Mouse (Mus musculus): ENCODE results near the gene 1700011L22Rik. TPM values are rescaled to one million over a fixed set of nuclear protein-coding genes. Genes with fewer than 3 reads are reported as not detected.

1700011L22Rik gene
- polyA plus RNA-seq, 1 experiment from 2014 or later = not detected

DNA sequence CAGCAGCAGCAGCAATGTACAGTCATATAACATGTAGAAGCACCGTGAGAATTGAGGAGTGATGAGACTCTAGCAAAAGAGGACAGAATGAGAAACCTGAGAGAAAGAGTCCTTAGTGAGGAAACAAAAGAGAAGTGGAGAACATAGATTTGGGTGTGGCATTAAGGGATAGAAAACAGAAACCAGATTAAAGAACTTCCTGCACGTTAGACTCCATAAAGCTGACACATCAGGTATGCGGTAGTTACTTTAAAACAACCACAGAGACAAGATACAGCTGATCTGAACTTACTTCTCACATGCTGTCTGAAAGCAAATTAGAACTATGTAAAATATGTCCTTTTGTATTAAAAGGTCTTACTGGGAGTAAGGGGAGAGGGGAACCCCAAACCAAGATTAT is 38.1 kb upstream of the 1700011L22Rik start:
- no peak for ATAC-seq (ENCODE audit: low FRiP score, low TSS enrichment)
- Histone ChIP-seq H3K36me3 (ENCODE audit: insufficient read depth, low read length) (no peaks in the 10 kb centered on the region), H3K9me3 (ENCODE audit: low read length) (no peaks in the 10 kb centered on the region), H3K4me1 (ENCODE audit: insufficient read depth, low read length) (no peaks in the 10 kb centered on the region), H3K4me3 (ENCODE audit: low read length) (no peak overlapping the region), H3K4me2 (replicated peaks; ENCODE audit: low read depth, low read length) (no peak overlapping the region), H3K27me3 (ENCODE audit: insufficient read depth, low read length) (no peaks in the 10 kb centered on the region), H3K27ac (ENCODE audit: low read length) (no peak overlapping the region), H3K9ac (replicated peaks; ENCODE audit: low read length) (no peak overlapping the region)
- 76% methylated on average over 3 of the region's 3 CpGs for WGBS

DNA sequence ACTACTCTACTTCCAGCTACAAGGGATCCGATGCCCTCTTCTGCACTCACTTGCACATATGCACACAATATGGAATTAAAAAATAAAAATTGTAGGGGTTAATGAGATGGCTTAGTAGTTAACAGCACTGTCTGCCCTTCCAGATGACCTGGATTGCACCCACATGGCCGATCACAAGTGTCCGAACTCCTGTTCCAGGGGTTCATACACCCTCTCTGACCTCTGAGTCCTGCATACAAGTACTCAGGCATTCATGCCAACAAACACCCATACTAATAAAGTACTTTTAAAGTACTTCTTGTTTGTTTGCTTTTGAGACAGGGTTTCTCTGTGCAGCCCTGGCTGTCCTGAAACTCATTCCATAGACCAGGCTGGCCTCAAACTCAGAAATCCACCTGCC is 36.3 kb upstream of the 1700011L22Rik start:
- WGBS = 82% methylated on average over 3 of the region's 3 CpGs
- H3K9ac ChIP-seq (replicated peaks; ENCODE audit: low read length) = no peak overlapping the region
- H3K4me3 ChIP-seq (ENCODE audit: low read length) = no peak overlapping the region
- H3K4me2 ChIP-seq (replicated peaks; ENCODE audit: low read depth, low read length) = no peak overlapping the region
- H3K9me3 ChIP-seq (ENCODE audit: low read length) = no peaks in the 10 kb centered on the region
- no peaks in the 10 kb centered on the region for H3K27me3 ChIP-seq (ENCODE audit: insufficient read depth, low read length)
- ATAC-seq (ENCODE audit: low FRiP score, low TSS enrichment) = no peak
- 0 out of 2 replicates have a peak, but pooled peaks cover 3% of the 10 kb centered on the region for H3K36me3 ChIP-seq (ENCODE audit: insufficient read depth, low read length)
- no peaks in the 10 kb centered on the region for H3K4me1 ChIP-seq (ENCODE audit: insufficient read depth, low read length)
- no peak overlapping the region for H3K27ac ChIP-seq (ENCODE audit: low read length)

GRCm38 (mm10) chr8:79281376-79281890 is 33.1 kb upstream of the 1700011L22Rik start:
- Histone ChIP-seq H3K27ac (ENCODE audit: low read length) (no peak overlapping the region), H3K9ac (replicated peaks; ENCODE audit: low read length) (no peak overlapping the region), H3K4me3 (ENCODE audit: low read length) (no peak overlapping the region), H3K4me2 (replicated peaks; ENCODE audit: low read depth, low read length) (no peak overlapping the region), H3K27me3 (ENCODE audit: insufficient read depth, low read length) (no peaks in the 10 kb centered on the region), H3K4me1 (ENCODE audit: insufficient read depth, low read length) (no peaks in the 10 kb centered on the region), H3K36me3 (ENCODE audit: insufficient read depth, low read length) (peaks cover 10% of the 10 kb centered on the region; the same call in 1 of the 2 replicates), H3K9me3 (ENCODE audit: low read length) (no peaks in the 10 kb centered on the region)
- WGBS = 54% methylated on average over 6 of the region's 6 CpGs
- no peak for ATAC-seq (ENCODE audit: low FRiP score, low TSS enrichment)

GRCm38 (mm10) chr8:79277264-79277870 is 29.0 kb upstream of the 1700011L22Rik start:
- Histone ChIP-seq H3K4me1 (ENCODE audit: insufficient read depth, low read length) (no peaks in the 10 kb centered on the region), H3K27ac (ENCODE audit: low read length) (no peak overlapping the region), H3K36me3 (ENCODE audit: insufficient read depth, low read length) (peaks cover 22% of the 10 kb centered on the region; the same call in 1 of the 2 replicates), H3K9ac (replicated peaks; ENCODE audit: low read length) (no peak overlapping the region), H3K27me3 (ENCODE audit: insufficient read depth, low read length) (no peaks in the 10 kb centered on the region), H3K4me2 (replicated peaks; ENCODE audit: low read depth, low read length) (no peak overlapping the region), H3K9me3 (ENCODE audit: low read length) (no peaks in the 10 kb centered on the region), H3K4me3 (ENCODE audit: low read length) (no peak overlapping the region)
- ATAC-seq (ENCODE audit: low FRiP score, low TSS enrichment) = no peak
- WGBS = 64% methylated on average over 8 of the region's 8 CpGs

- no peaks in the 10 kb centered on the region for H3K9me3 ChIP-seq (ENCODE audit: low read length)
- H3K4me3 ChIP-seq (ENCODE audit: low read length) = no peak overlapping the region
- H3K4me2 ChIP-seq (replicated peaks; ENCODE audit: low read depth, low read length) = no peak overlapping the region
- no peaks in the 10 kb centered on the region for H3K27me3 ChIP-seq (ENCODE audit: insufficient read depth, low read length)
- WGBS = 91% methylated on average over 10 of the region's 10 CpGs
- ATAC-seq (ENCODE audit: low FRiP score, low TSS enrichment) = no peak
- peaks cover 22% of the 10 kb centered on the region; the same call in 1 of the 2 replicates for H3K36me3 ChIP-seq (ENCODE audit: insufficient read depth, low read length)
- no peaks in the 10 kb centered on the region for H3K4me1 ChIP-seq (ENCODE audit: insufficient read depth, low read length)
- no peak overlapping the region for H3K9ac ChIP-seq (replicated peaks; ENCODE audit: low read length)
- no peak overlapping the region for H3K27ac ChIP-seq (ENCODE audit: low read length)
These were observed 26.6 kb upstream of the 1700011L22Rik start for GRCm38 (mm10) chr8:79274940-79275339.

DNA sequence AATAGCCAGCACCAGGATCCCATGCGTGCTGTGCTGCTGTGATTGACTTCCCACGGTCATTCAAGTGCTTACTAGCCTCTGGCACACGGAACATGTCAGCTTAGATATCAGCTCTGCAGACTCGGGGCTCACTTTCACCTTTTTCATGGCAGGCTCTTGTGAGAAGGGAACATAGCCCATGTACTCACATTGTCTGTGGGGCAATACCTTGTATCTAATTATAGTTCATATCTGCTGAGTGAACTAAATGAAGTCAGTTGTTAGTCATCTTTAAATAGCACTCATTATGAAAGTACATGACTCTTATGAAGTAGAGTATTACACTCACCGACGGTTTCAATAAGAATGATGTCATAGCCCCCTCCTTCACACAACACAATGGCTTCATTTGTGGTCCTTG is 25.4 kb upstream of the 1700011L22Rik start:
- Histone ChIP-seq H3K9ac (replicated peaks; ENCODE audit: low read length) (no peak overlapping the region), H3K27me3 (ENCODE audit: insufficient read depth, low read length) (no peaks in the 10 kb centered on the region), H3K36me3 (ENCODE audit: insufficient read depth, low read length) (peaks cover 21% of the 10 kb centered on the region), H3K4me1 (ENCODE audit: insufficient read depth, low read length) (no peaks in the 10 kb centered on the region), H3K9me3 (ENCODE audit: low read length) (no peaks in the 10 kb centered on the region), H3K4me3 (ENCODE audit: low read length) (no peak overlapping the region), H3K4me2 (replicated peaks; ENCODE audit: low read depth, low read length) (no peak overlapping the region), H3K27ac (ENCODE audit: low read length) (no peak overlapping the region)
- ATAC-seq (ENCODE audit: low FRiP score, low TSS enrichment) = no peak
- 91% methylated on average over 6 of the region's 6 CpGs for WGBS

- WGBS = 76% methylated on average over 4 of the region's 4 CpGs
These were observed 24.3 kb upstream of the 1700011L22Rik start for GRCm38 (mm10) chr8:79272676-79273075.

DNA sequence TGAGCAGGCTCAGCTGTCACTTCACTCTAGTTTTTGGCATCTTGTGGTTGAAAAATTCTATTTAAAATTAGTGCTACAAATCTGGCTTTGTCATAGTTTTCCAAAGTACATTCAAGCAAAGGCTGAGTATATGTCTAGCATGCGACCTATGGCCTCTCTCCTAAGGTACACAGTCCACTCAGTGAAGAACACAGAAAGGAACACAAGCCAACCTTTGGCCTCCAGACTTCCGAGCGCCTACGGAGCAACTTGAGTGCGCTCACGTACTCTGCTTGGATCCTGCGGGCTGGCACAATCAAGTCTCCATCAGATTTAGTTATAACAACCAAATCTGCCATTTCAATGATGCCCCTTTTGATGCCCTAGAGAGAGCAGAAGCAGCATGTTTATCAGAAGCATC is 20.6 kb upstream of the 1700011L22Rik start:
- H3K9me3 ChIP-seq (ENCODE audit: low read length) = no peaks in the 10 kb centered on the region
- H3K4me1 ChIP-seq (ENCODE audit: insufficient read depth, low read length) = no peaks in the 10 kb centered on the region
- 94% methylated on average over 7 of the region's 7 CpGs for WGBS
- no peak overlapping the region for H3K9ac ChIP-seq (replicated peaks; ENCODE audit: low read length)
- peaks cover 25% of the 10 kb centered on the region for H3K36me3 ChIP-seq (ENCODE audit: insufficient read depth, low read length)
- no peak for ATAC-seq (ENCODE audit: low FRiP score, low TSS enrichment)
- H3K27me3 ChIP-seq (ENCODE audit: insufficient read depth, low read length) = no peaks in the 10 kb centered on the region
- H3K4me2 ChIP-seq (replicated peaks; ENCODE audit: low read depth, low read length) = no peak overlapping the region
- no peak overlapping the region for H3K4me3 ChIP-seq (ENCODE audit: low read length)
- H3K27ac ChIP-seq (ENCODE audit: low read length) = no peak overlapping the region

More at GRCm38 (mm10) chr8:79272676-79273075, 24.3 kb upstream of the 1700011L22Rik start:
- Histone ChIP-seq H3K36me3 (ENCODE audit: insufficient read depth, low read length) (peaks cover 28% of the 10 kb centered on the region), H3K4me2 (replicated peaks; ENCODE audit: low read depth, low read length) (no peak overlapping the region), H3K27me3 (ENCODE audit: insufficient read depth, low read length) (no peaks in the 10 kb centered on the region), H3K4me3 (ENCODE audit: low read length) (no peak overlapping the region), H3K9me3 (ENCODE audit: low read length) (no peaks in the 10 kb centered on the region), H3K4me1 (ENCODE audit: insufficient read depth, low read length) (no peaks in the 10 kb centered on the region), H3K27ac (ENCODE audit: low read length) (no peak overlapping the region), H3K9ac (replicated peaks; ENCODE audit: low read length) (no peak overlapping the region)
- ATAC-seq (ENCODE audit: low FRiP score, low TSS enrichment) = no peak

- 87% methylated on average over 5 of the region's 5 CpGs for WGBS
- Histone ChIP-seq H3K9ac (replicated peaks; ENCODE audit: low read length) (no peak overlapping the region), H3K27ac (ENCODE audit: low read length) (no peak overlapping the region), H3K27me3 (ENCODE audit: insufficient read depth, low read length) (no peaks in the 10 kb centered on the region), H3K4me3 (ENCODE audit: low read length) (no peak overlapping the region), H3K9me3 (ENCODE audit: low read length) (no peaks in the 10 kb centered on the region), H3K36me3 (ENCODE audit: insufficient read depth, low read length) (no peaks in the 10 kb centered on the region), H3K4me2 (replicated peaks; ENCODE audit: low read depth, low read length) (no peak overlapping the region), H3K4me1 (ENCODE audit: insufficient read depth, low read length) (no peaks in the 10 kb centered on the region)
- no peak for ATAC-seq (ENCODE audit: low FRiP score, low TSS enrichment)
These were observed 13.6 kb upstream of the 1700011L22Rik start for GRCm38 (mm10) chr8:79261920-79262319.

DNA sequence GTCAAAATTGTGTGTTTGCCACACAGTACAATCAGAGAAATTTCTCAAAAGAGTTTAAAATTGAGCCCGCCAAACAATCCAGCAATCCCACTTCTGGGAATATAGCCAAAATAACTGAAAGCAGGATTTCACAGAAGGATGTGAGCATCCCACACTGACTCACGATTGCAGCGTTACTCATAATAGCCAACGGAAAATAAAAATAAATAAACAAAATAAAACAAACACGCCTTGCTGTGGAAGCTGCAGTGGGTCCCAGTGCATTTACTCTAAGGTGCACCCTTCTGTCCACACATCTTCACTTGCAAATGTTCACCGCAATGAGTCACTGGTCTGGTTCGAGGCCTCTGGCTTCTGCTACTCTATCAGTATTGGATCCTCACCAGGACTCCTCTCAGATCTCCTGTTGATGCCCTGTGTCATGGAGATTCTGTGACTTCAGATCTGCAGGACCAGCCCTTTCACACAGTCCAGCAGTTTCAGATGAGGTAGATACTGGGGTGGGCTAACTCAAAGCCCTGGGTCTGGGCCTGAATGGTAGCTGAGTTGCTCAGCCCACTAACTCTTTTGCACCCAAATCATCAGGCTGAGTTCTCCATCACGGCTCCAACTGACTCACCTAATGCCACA is 7.8 kb upstream of the 1700011L22Rik start:
- H3K4me3 ChIP-seq (ENCODE audit: low read length) = no peak overlapping the region
- H3K9me3 ChIP-seq (ENCODE audit: low read length) = no peaks in the 10 kb centered on the region
- H3K9ac ChIP-seq (replicated peaks; ENCODE audit: low read length) = no peak overlapping the region
- H3K4me1 ChIP-seq (ENCODE audit: insufficient read depth, low read length) = no peaks in the 10 kb centered on the region
- WGBS = 57% methylated on average over 8 of the region's 8 CpGs
- no peak for ATAC-seq (ENCODE audit: low FRiP score, low TSS enrichment)
- H3K27ac ChIP-seq (ENCODE audit: low read length) = no peak overlapping the region
- no peak overlapping the region for H3K4me2 ChIP-seq (replicated peaks; ENCODE audit: low read depth, low read length)
- H3K36me3 ChIP-seq (ENCODE audit: insufficient read depth, low read length) = no peaks in the 10 kb centered on the region
- no peaks in the 10 kb centered on the region for H3K27me3 ChIP-seq (ENCODE audit: insufficient read depth, low read length)
